Mouse (Mus musculus) forebrain, embryonic 15.5 days (tissue): ENCODE measurements at regions not wholly inside any gene's neighbourhood (a gene's known extent, or its start where the extent isn't known, plus 50 kb on each side); places are given as distances from the start of the nearest gene placed in this dataset.

ENCODE experiments used
- ATAC-seq: fragments of 200-750 bp; cut with Nextera tagmentation; replicated peaks from 2 replicates; pipeline ENCODE4 v1.8.0; 2017; ENCODE audit warnings: mild to moderate bottlenecking, moderate TSS enrichment, moderate library complexity
- H3K27ac ChIP-seq: fragments of 300-500 bp; sonication (generic); replicated peaks from 2 replicates; pipeline ENCODE4 v1.5.1; 2015; ENCODE audit warnings: mild to moderate bottlenecking, inconsistent platforms
- H3K27me3 ChIP-seq: fragments of 300-500 bp; sonication (generic); 2 replicates; pipeline ENCODE4 v1.6.1; 2015; ENCODE audit warnings: inconsistent platforms
- H3K36me3 ChIP-seq: fragments of 300-500 bp; sonication (generic); 2 replicates; pipeline ENCODE4 v1.6.1; 2015; ENCODE audit warnings: mild to moderate bottlenecking, inconsistent platforms
- H3K4me1 ChIP-seq: fragments of 300-500 bp; sonication (generic); 2 replicates; pipeline ENCODE4 v1.6.1; 2015; ENCODE audit warnings: inconsistent platforms
- H3K4me2 ChIP-seq: fragments of 300-500 bp; sonication (generic); replicated peaks from 2 replicates; pipeline ENCODE4 v1.6.1; 2015; ENCODE audit warnings: mild to moderate bottlenecking, inconsistent platforms
- H3K4me3 ChIP-seq: fragments of 300-500 bp; sonication (generic); 2 replicates; pipeline ENCODE4 v1.5.1; 2015; ENCODE audit warnings: mild to moderate bottlenecking, inconsistent platforms
- H3K9ac ChIP-seq: fragments of 300-500 bp; sonication (generic); replicated peaks from 2 replicates; pipeline ENCODE4 v1.6.1; 2015; ENCODE audit warnings: mild to moderate bottlenecking, inconsistent platforms
- H3K9me3 ChIP-seq: fragments of 300-500 bp; sonication (generic); 2 replicates; pipeline ENCODE4 v1.6.1; 2016; ENCODE audit warnings: inconsistent platforms
- WGBS: fragments of 180-500 bp; shearing (Covaris S2); methylation state at CpG from one replicate; pipeline ENCODE4 v1.1.7; 2015; ENCODE audit warnings: mixed read lengths; 5-methylcytosine and 5-hydroxymethylcytosine counted together

- H3K4me3 ChIP-seq = peak overlapping the region; percentile 75
- H3K9ac ChIP-seq = peak overlapping the region; percentile 93
- H3K4me1 ChIP-seq = peaks cover 40% of the 10 kb centered on the region
- H3K27me3 ChIP-seq = no peaks in the 10 kb centered on the region
- 2% methylated on average over 9 of the region's 9 CpGs for WGBS
- H3K36me3 ChIP-seq = no peaks in the 10 kb centered on the region
- peak overlapping the region; percentile 98 for H3K27ac ChIP-seq
- H3K4me2 ChIP-seq = peak overlapping the region; percentile 77
- ATAC-seq = peak; percentile 65
- H3K9me3 ChIP-seq = no peaks in the 10 kb centered on the region
Measured at GRCm38 (mm10) chr3:17789454-17790196, 158.6 kb upstream of the Cypt12 start.

GRCm38 (mm10) chr3:17790331-17790730, 157.9 kb upstream of the Cypt12 start:
- Histone ChIP-seq H3K9me3 (no peaks in the 10 kb centered on the region), H3K4me3 (peak overlapping the region; percentile 75), H3K9ac (peak overlapping the region; percentile 93), H3K27me3 (no peaks in the 10 kb centered on the region), H3K36me3 (no peaks in the 10 kb centered on the region), H3K4me1 (peaks cover 38% of the 10 kb centered on the region), H3K27ac (peak overlapping the region; percentile 98), H3K4me2 (peak overlapping the region; percentile 77)
- WGBS = under 1% methylated on average over 14 of the region's 14 CpGs
- peak; percentile 18 for ATAC-seq

- 0% methylated on average over 12 of the region's 12 CpGs for WGBS
- Histone ChIP-seq H3K9ac (peak overlapping the region; percentile 93), H3K4me3 (peak overlapping the region; percentile 75), H3K27ac (peak overlapping the region; percentile 98), H3K4me2 (peak overlapping the region; percentile 77), H3K27me3 (no peaks in the 10 kb centered on the region), H3K36me3 (no peaks in the 10 kb centered on the region), H3K4me1 (peaks cover 38% of the 10 kb centered on the region), H3K9me3 (no peaks in the 10 kb centered on the region)
- ATAC-seq = no peak
Measured at GRCm38 (mm10) chr3:17790816-17791215, 157.4 kb upstream of the Cypt12 start.

GRCm38 (mm10) chr3:17791381-17792320, 156.6 kb upstream of the Cypt12 start:
- 17% methylated on average over 8 of the region's 8 CpGs for WGBS
- ATAC-seq = no peak
- no peaks in the 10 kb centered on the region for H3K36me3 ChIP-seq
- peak overlapping the region; percentile 77 for H3K4me2 ChIP-seq
- H3K27ac ChIP-seq = peak overlapping the region; percentile 98
- H3K9me3 ChIP-seq = no peaks in the 10 kb centered on the region
- H3K9ac ChIP-seq = peak overlapping the region; percentile 93
- no peaks in the 10 kb centered on the region for H3K27me3 ChIP-seq
- H3K4me3 ChIP-seq = peak overlapping the region; percentile 75
- H3K4me1 ChIP-seq = peaks cover 38% of the 10 kb centered on the region

- Histone ChIP-seq H3K4me1 (peaks cover 32% of the 10 kb centered on the region), H3K9me3 (no peaks in the 10 kb centered on the region), H3K27me3 (no peaks in the 10 kb centered on the region), H3K27ac (peak overlapping the region; percentile 92), H3K4me3 (peak overlapping the region; percentile 61), H3K4me2 (peak overlapping the region; percentile 77), H3K36me3 (no peaks in the 10 kb centered on the region), H3K9ac (peak overlapping the region; percentile 86)
- 38% methylated on average over 2 of the region's 2 CpGs for WGBS
- ATAC-seq = no peak
Measured at GRCm38 (mm10) chr3:17792537-17793039, 155.6 kb upstream of the Cypt12 start.

- Histone ChIP-seq H3K4me1 (peaks cover 29% of the 10 kb centered on the region), H3K27me3 (no peaks in the 10 kb centered on the region), H3K36me3 (no peaks in the 10 kb centered on the region), H3K4me3 (peak overlapping the region; percentile 61), H3K9me3 (no peaks in the 10 kb centered on the region), H3K4me2 (peak overlapping the region; percentile 77), H3K9ac (peak overlapping the region; percentile 86), H3K27ac (peak overlapping the region; percentile 92)
- peak; percentile 50 for ATAC-seq
- WGBS = under 1% methylated on average over 24 of the region's 24 CpGs
Measured at GRCm38 (mm10) chr3:17793646-17794250, 154.5 kb upstream of the Cypt12 start.

GRCm38 (mm10) chr3:17794251-17795061, 153.8 kb upstream of the Cypt12 start:
- peak; percentile 46 for ATAC-seq
- Histone ChIP-seq H3K36me3 (no peaks in the 10 kb centered on the region), H3K4me2 (peak overlapping the region; percentile 77), H3K4me3 (peak overlapping the region; percentile 61), H3K27me3 (no peaks in the 10 kb centered on the region), H3K9me3 (no peaks in the 10 kb centered on the region), H3K9ac (peak overlapping the region; percentile 86), H3K27ac (peak overlapping the region; percentile 92), H3K4me1 (peaks cover 24% of the 10 kb centered on the region)
- WGBS = 3% methylated on average over 46 of the region's 46 CpGs

- Histone ChIP-seq H3K9ac (peak overlapping the region; percentile 86), H3K36me3 (no peaks in the 10 kb centered on the region)
- 27% methylated on average over 24 of the region's 24 CpGs for WGBS
Measured at GRCm38 (mm10) chr3:17795271-17796260, 152.6 kb upstream of the Cypt12 start.

GRCm38 (mm10) chr3:17796766-17797165, 151.4 kb upstream of the Cypt12 start:
- H3K9ac ChIP-seq = peak overlapping the region; percentile 86
- 36% methylated on average over 3 of the region's 3 CpGs for WGBS
- peak overlapping the region; percentile 92 for H3K27ac ChIP-seq
- no peaks in the 10 kb centered on the region for H3K9me3 ChIP-seq
- peak overlapping the region; percentile 77 for H3K4me2 ChIP-seq
- no peaks in the 10 kb centered on the region for H3K27me3 ChIP-seq
- peak overlapping the region; percentile 61 for H3K4me3 ChIP-seq
- peak; percentile 37; the same call in 1 of the 2 replicates for ATAC-seq
- 0 out of 2 replicates have a peak, but pooled peaks cover 2% of the 10 kb centered on the region for H3K36me3 ChIP-seq
- peaks cover 24% of the 10 kb centered on the region for H3K4me1 ChIP-seq

More at GRCm38 (mm10) chr3:17795271-17796260, 152.6 kb upstream of the Cypt12 start:
- Histone ChIP-seq H3K27ac (peak overlapping the region; percentile 92), H3K4me2 (peak overlapping the region; percentile 77), H3K4me3 (peak overlapping the region; percentile 61), H3K27me3 (no peaks in the 10 kb centered on the region), H3K4me1 (peaks cover 24% of the 10 kb centered on the region), H3K9me3 (no peaks in the 10 kb centered on the region)
- ATAC-seq = no peak

- ATAC-seq = peak; percentile 18; the same call in 1 of the 2 replicates
- Histone ChIP-seq H3K27ac (peak overlapping the region; percentile 71), H3K9ac (no peak overlapping the region), H3K4me3 (peak overlapping the region; percentile 18; the same call in 1 of the 2 replicates), H3K9me3 (no peaks in the 10 kb centered on the region), H3K4me1 (peaks cover 24% of the 10 kb centered on the region), H3K27me3 (no peaks in the 10 kb centered on the region), H3K36me3 (0 out of 2 replicates have a peak, but pooled peaks cover 2% of the 10 kb centered on the region), H3K4me2 (peak overlapping the region; percentile 25)
- 12% methylated on average over 12 of the region's 12 CpGs for WGBS
Measured at GRCm38 (mm10) chr3:17798399-17798798, 149.8 kb upstream of the Cypt12 start.
